Mouse (Mus musculus): ENCODE results near the gene Lcn2.

Gene Lcn2

DNA sequence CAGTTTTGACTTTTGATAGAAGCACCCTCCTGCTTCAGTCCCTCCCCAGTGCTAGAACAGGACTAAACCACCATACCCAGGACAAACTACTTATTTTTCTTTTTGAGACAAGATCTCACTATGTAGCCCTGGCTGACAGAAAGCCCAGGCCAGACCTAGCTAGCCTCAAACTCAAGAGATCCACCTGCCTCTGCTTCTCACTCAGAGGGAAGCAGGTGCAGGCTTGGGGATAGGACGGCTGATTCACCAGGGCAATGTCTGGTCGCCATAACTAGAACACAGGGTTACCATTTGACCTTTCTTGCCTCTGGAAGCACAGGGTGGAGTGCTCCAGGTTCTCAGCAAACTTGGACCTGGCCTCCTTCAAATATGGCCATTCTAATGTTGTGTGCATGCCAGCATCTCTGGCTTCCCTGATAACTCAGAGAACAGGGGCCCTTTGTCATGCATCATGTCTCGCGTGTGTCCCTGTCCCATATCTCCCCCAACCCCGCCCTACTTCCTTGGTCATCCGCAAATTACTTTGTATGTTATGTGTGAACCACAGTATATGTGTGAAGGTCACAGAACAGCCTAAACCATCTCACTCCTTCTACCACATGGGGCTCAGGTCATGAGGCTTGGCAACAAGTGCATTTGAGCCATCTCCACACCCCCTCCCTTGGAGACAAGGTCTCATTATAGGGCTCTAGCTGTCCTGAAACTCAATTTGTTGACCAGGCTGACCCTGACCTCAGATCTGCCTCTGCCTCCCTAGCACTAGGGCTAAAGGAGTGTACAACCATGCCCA, 24.9 kb upstream of the Lcn2 start:
- DNase-seq (ENCODE audit: low spot score) = no peak

- DNase-seq (ENCODE audit: low spot score) = no peak
Observed at GRCm38 (mm10) chr2:32411407-32411806, 23.4 kb upstream of the Lcn2 start.

GRCm38 (mm10) chr2:32408429-32409424, 20.7 kb upstream of the Lcn2 start:
- DNase-seq (ENCODE audit: low spot score) = no peak

DNA sequence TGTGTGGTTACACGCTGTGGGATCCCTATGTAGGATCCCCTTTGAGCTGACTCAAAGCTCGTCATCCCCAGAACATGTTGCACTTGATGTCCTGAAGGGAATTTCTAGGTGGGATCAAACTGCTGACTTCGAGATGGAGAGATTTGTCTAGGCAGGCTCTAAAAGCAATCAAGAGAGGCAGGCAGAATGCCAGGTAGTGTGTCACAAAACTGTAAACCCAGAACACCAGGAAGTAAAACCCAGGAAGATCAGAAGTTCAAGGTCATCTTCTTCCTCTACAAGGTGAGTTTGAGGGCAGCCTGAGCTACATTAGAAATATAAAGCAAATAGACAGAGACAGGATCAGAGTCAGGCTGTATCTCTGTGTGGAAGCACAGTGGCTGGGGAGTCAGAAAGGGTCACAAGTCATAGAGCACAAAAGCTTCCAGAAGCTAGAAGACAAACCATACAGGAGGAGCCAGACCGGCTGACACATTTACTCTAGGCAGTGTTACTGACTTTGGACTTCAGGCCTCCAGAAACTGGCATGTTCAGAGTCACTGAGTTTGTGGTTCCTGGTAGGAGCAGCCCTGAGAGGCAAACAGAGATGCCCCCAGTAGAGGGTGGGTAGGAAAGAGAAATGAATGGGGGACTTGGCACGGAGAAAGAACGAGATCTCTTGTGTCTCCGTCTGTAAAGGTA, 19.2 kb upstream of the Lcn2 start:
- DNase-seq (ENCODE audit: low spot score) = no peak

DNA sequence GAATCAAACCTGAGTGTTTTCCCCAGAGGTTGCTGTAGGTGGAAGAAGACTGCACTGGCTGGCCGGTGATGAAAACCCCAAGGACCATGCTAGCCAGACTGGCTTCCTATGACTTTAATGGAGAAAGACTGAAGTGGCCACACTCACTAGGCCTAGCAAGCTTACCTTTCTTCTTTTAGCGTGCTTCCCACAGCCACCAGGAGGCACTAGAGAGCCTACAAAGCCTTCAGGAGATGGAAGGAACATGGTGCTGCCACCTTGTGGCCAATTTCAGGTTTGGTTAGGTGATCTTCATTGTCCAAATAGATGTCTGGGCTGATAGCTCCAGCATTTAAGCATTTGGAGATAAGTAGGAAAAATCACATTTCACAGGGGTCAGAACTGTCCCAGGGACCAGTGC, 16.6 kb upstream of the Lcn2 start:
- peak; percentile 86 for DNase-seq (ENCODE audit: low spot score)

DNA sequence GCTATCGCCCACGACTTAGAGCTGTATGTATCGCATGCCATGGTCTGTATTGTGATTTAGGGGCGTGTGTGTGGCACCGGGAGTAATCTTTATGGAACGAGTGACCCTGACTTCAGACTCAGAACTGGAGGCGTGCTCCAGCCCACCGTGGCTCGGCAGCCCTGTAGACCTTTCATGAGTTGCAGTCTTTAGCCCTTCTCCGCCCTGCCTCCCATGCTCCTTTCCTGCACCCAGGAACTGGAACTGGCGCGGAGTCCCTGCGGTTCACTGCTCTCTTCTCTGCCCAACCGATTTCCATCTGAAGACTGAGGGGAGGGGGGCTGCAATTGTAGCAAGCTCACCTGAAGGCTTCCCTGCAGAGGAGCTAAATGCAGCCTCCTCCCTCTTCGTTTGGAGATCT, 8.6 kb upstream of the Lcn2 start:
- DNase-seq (ENCODE audit: low spot score) = no peak

- peak; percentile 73 for DNase-seq (ENCODE audit: low spot score)
Observed at GRCm38 (mm10) chr2:32395946-32396621, 8.0 kb upstream of the Lcn2 start.

DNA sequence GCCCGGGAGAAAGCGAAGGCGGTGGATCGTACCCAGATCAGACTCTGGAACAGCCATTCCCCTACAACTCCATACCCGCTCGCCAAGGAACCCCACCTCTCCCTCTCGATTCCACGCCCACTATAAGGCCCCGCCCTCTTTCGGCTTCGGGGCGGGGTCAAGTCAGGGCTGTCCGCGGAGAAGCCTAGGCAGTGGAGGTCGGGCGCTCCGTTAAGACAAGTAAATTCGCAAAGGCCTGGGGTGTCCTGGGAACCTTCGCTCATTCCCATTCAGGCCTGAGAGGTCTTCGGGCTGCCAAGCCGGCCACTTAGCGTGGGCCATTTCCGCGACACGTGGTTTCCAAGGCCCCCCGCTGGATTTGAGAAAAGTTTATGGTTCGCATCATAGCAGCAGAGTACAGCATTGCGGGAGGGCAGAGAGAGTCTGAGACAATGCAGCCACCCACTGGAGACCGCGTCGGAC, 7.5 kb upstream of the Lcn2 start, which contains the start of gene Ptges2:
TSS of gene Ptges2 (plus strand) at position 413 of the 462 bp plus-strand sequence.
- DNase-seq (ENCODE audit: low spot score) = peak; percentile 93

GRCm38 (mm10) chr2:32394973-32395372, 6.9 kb upstream of the Lcn2 start:
- DNase-seq (ENCODE audit: low spot score) = no peak

GRCm38 (mm10) chr2:32392063-32392462, 4.0 kb upstream of the Lcn2 start:
- no peak for DNase-seq (ENCODE audit: low spot score)

GRCm38 (mm10) chr2:32390871-32391270, 2.8 kb upstream of the Lcn2 start:
- DNase-seq (ENCODE audit: low spot score) = no peak

DNA sequence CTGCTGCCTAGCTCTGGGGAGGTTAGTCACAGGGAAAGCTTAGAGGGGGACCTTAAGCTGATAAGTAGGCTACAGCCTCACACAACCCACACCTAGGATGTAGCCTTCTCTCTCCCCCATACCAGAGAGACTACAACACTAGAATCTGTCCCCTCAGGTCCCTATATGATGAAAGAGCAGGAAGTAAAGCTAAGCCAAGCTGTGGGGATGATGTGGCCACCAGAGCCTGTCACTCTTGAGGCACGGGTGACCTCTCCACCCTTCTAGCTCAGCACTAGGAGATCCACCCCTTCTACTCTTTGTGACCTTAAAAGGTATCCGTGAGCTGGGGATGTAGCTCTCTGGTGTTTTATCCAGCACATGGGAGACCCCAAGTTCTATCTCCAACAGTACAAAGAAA, 1.1 kb upstream of the Lcn2 start:
- no peak for DNase-seq (ENCODE audit: low spot score)

DNA sequence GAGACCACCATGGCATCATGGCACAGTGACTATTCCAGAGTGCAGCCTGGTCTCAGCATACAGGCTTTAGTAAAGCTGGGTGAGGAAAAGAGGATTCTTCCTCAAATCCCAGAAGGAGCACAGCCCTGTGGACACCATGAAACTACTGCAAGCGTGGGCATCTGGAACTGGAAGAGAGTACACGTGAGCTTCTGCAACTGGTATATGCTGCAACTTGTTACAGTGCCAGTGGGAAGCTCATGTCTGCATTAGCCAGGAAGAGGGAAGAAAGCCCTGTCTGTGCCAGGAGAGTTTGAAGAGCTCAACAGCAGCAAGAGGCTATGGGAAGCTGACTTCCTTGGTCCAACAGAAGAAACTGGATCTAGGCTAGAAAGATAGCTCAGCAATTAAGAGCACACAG, 5.4 kb downstream of the Lcn2 start:
- DNase-seq (ENCODE audit: low spot score) = no peak

GRCm38 (mm10) chr2:32381775-32382223, 6.3 kb downstream of the Lcn2 start, which contains the start of gene 1110008P14Rik:
Gene 1110008P14Rik (minus strand): TSS chr2:32381938.
- peak; percentile 92 for DNase-seq (ENCODE audit: low spot score)

DNA sequence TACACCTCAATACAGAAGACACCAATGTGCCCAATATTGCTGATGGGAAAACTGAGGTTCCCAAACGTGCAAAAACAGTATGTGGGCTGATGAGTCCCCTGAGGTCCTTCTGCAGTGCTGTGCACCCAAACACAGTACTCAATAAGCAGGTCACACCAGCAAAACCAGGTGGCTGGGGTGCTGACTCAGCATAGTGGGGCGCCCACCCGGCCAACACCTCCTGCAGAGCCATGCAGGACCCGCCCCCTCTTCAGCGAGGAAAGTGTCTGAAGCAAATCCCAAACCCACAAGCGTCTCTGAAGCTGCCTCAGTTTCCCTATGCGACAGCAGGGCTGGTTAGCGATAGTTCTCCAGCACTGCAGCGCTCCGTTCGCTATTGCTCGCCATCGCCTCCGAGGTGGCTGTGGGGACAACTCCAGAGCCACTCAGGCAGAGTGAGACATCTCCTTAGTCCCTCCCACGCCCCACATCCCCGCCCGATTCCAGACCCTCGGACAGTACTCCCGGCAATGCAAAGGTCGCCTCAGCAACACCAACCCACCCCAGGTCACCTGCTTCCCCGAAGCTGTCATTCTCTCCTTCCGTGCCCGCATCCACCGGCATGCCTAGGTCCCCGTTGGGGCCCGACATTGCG, 6.8 kb downstream of the Lcn2 start:
- no peak for DNase-seq (ENCODE audit: low spot score)

- no peak for DNase-seq (ENCODE audit: low spot score)
Observed at GRCm38 (mm10) chr2:32380001-32380500, 8.0 kb downstream of the Lcn2 start.

- DNase-seq (ENCODE audit: low spot score) = no peak
Observed at GRCm38 (mm10) chr2:32376963-32377362, 11.1 kb downstream of the Lcn2 start.

DNA sequence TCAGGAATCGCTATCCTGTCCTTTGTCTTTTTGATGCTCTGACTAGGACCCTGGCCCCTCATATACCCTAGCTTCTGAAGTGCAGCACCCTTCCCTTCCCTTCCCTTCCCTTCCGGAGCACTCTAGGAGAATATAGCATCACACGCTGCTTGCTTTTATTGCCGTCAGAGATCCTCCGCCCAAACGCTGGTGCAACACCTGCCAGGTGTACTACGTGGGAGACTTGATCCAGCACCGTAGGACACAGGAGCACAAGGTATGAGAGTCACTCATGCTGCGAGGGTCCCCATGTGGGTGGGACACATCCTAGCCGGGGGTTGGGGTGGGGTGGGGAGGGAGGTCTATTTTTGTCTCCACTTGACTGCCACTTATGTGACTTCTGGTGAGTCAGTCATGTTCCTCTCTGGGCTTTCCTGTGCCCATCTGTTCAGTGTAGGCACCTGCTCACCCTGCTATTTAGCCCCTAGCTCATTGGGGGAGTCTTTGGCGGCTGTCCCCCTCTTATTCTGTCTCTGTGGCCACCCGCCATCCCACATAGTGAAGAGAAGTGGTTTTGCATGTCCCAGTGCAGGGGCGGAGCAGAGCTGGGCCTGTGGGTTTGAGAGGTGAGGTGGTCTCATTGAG, 12.6 kb downstream of the Lcn2 start:
- DNase-seq (ENCODE audit: low spot score) = no peak

DNA sequence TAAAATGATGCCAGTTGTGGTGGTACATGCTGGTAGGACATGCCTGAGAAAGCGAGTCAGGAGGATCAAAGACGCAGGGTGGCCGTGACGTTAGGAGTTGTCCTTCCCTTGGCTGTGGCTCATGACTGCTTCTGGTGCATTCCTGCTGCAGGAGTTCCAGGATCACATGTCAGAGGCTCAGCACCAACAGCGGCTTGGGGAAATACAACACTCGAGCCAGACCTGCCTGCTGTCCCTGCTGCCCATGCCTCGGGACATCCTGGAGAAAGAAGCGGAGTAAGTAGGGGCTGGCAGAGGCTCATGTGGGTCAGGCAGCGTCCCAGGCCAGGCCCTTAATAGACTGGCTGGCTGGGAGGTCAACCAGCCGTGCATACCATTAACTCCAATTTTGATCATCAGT, 13.9 kb downstream of the Lcn2 start:
- DNase-seq (ENCODE audit: low spot score) = no peak

- no peak for DNase-seq (ENCODE audit: low spot score)
Observed at GRCm38 (mm10) chr2:32367315-32367714, 20.7 kb downstream of the Lcn2 start.
